Mouse (Mus musculus) right cerebral cortex, postnatal 10 days (tissue): Measurements from ENCODE around the gene Cdh26.

ENCODE experiments used
- DNase-seq, 2 experiments: peaks; one replicate each; pipeline ENCODE4 v3.0.0; 2021; ENCODE audit warnings: low spot score in 2 of 2

Cdh26 gene

GRCm38 (mm10) chr2:178507379-178508014 is 77.2 kb downstream of the Cdh26 start:
- peak; percentile 82 to 88 for DNase-seq

DNA sequence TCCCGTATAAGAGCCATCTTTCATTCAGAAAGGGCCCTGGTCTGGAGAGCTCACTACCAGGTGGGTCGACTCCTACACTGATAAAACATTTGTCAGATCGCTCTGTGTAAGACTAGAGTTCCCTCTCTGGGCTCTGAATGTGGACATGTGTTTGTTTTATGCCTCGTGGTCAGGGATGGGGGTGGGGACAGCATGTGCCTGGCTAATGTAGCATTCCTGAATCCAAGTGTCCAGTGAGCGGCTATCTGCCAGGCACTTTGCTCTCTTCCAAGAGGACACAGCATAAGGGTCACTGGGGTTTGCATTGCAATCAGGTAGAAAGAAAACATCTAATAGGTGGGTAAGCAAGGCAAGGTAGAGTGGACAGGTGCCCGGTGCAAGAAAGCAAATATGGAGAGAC is 77.9 kb downstream of the Cdh26 start:
- DNase-seq: no peak

- DNase-seq: no peak
Observed at GRCm38 (mm10) chr2:178513043-178513442, 82.7 kb downstream of the Cdh26 start.

DNA sequence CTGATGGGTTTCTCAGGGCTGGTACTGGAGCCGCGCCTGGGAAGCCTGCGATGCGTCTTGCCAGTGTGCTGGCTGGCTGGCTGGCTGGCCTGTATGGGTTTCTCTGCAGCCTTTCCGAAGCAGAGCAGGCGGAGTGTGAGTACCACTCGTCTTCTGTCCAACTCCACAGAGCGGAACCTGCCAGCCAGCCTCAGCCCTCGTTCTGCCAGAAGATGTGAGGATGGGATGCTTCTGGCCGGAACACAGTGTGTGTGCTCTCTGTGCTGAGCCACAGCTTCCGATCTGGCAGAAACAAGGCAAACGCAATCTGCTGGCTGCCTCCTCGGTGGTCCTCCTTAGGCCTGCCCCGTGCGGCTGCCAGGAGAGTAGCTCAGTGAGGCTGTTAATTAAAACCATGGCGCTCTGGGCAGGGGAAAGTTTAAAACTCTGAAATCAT is 83.3 kb downstream of the Cdh26 start:
- peak; percentile 72 to 78 for DNase-seq

DNA sequence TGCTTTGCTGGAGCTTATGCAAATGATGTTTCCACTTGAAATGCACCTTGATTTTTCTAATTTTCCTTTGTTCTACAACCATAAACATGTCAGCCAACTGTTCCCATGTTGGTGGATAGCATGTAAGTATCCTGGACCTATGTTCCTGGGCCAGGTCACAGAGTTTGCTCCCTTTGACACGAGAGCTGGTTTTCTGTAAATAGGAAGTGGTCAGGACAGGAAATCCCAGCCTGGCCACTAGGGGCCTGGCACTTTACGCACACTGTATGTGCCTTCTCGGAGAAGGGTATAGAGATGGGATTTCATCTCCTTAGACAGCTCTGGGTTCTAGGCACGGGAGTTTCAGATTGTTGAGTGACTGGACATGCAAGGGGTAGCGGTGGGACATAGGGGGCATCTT is 86.1 kb downstream of the Cdh26 start:
- no peak for DNase-seq

GRCm38 (mm10) chr2:178516941-178517340 is 86.6 kb downstream of the Cdh26 start:
- DNase-seq: no peak

GRCm38 (mm10) chr2:178519321-178519720 is 89.0 kb downstream of the Cdh26 start:
- no peak for DNase-seq

GRCm38 (mm10) chr2:178520216-178520615 is 89.9 kb downstream of the Cdh26 start:
- DNase-seq: no peak

DNA sequence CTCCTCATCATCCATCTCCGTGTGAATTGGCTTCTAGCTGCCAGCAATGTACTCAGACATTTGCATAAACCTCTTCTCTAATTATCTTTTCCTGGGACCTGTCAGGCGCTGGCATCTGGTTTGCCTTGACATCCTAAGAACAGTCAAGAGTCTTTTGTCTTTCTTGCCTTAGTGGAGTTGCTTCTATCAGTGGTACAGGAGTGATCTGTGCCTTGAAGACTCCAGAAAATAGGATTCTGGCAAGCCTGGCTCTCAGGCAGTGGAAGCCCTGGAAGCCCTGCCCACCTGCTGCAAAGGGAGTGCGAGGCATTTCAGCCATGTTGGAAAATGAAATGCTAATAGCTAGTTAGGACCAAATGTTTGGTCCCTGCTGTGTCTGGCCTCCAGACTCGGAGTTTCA is 92.0 kb downstream of the Cdh26 start:
- DNase-seq: no peak

DNA sequence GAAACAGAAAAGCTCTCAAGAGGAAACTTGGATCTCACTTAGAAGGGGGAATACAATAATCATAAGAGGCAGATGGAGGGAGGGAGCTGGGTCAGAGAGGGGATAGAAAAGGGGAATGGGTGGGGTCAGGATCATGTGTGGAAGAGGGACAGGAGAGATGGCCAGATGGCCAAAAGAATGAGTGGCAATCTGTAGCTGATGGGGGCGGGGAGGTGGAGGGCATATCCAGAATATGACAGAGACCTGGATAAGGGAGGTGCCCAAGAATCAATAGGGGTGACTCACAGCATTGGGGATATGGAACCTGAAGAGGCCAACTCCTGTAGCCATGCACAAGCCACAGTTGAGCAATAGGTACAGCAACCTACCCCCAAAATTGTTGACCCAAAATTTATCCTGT is 92.5 kb downstream of the Cdh26 start:
- no peak for DNase-seq

GRCm38 (mm10) chr2:178526776-178527175 is 96.4 kb downstream of the Cdh26 start:
- no peak for DNase-seq

GRCm38 (mm10) chr2:178531226-178531625 is 100.9 kb downstream of the Cdh26 start:
- DNase-seq: no peak

GRCm38 (mm10) chr2:178536574-178536973 is 106.2 kb downstream of the Cdh26 start:
- no peak for DNase-seq
